Mouse (Mus musculus) spleen, adult 12 weeks (tissue): ENCODE results near the gene Nav1.
A peak's percentile ranks its signal among the peaks of the same experiment; 100 is the strongest.
"Not testable (repeated sequence)": the region's sequence is repeated elsewhere in the genome, so short reads cannot be mapped to it uniquely, and the experiment has no call there.

Experiments used
- DNase-seq: peaks from one replicate; pipeline ENCODE4 v3.0.0; 2022; ENCODE audit warnings: low spot score

The Nav1 gene

DNA sequence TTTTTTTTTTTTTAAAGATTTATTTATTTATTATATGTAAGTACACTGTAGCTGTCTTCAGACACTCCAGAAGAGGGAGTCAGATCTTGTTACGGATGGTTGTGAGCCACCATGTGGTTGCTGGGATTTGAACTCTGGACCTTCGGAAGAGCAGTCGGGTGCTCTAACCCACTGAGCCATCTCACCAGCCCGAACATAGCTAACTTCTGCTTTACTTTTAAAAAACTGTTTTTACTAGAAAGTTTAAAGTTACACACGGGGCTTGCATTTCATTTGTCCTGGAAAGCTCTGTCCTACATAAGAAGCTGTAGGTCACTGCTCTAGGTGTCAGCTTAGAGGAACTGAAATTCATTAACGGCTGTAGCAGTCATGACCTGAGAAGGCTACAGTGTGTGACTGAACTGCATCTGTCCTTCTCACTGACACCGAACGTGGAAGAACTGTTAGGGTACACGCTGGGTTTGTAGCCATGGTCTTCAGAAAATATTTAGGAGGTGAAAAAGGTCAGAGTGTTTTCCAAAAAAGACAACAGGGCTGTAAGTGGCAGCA is 122.5 kb downstream of the Nav1 start:
- not testable (repeated sequence) for DNase-seq

- DNase-seq, result no peak
Measured at GRCm38 (mm10) chr1:135483971-135484370, 123.1 kb downstream of the Nav1 start.

DNA sequence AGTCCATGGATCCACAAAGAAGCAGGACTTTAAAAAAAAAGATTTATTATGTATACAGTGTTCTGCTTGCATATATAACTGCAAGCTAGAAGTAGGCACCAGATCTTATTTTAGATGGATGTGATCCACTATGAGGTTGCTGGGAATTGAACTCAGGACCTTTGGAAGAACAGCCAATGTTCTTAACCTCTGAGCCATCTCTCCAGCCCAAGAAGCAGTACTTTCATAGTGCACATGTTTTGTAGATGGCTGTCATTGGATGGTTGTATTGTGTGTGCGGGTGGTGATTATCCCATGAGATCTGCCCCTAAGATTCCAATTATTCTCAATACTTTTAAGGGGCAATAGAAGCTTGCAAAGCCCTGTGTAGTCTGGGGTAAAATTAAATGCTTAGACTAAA is 124.4 kb downstream of the Nav1 start:
- no peak for DNase-seq

DNA sequence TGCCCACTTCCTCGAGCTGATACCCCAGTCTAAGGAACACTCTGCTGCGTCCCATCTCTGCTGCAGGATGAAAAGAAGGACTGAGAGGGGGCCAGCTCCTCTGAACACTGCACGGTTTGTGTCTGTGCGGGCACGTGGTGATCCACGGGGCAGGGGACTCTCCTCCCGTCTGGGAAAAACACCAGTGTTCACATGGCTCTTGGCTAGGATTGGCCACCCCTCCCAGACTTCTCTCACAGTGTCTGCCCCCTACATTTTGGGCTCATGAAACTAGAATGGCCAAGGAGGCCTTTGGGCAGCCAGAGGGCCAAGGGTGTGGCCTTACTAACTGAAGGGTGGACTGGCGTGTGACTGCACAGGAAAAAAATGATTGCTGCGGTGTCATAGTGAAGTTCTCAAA is 125.4 kb downstream of the Nav1 start:
- no peak for DNase-seq

GRCm38 (mm10) chr1:135480815-135481214 is 126.3 kb downstream of the Nav1 start:
- no peak for DNase-seq

DNA sequence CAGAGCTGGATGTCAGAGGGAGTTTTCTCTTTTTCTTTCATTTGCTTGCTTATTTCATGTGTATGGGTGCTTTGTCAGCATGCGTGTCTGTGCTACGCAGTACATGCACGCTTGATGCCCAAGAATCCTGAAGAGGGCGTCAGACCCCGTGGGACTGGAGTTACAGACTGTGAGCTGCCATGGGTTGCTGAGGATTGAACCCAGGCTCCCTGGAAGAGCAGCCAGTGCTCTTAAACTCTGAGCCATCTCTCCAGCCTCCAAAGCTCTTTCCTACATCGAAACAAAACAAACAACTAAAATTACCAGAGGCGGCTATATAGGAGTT is 131.6 kb downstream of the Nav1 start:
- no peak for DNase-seq

DNA sequence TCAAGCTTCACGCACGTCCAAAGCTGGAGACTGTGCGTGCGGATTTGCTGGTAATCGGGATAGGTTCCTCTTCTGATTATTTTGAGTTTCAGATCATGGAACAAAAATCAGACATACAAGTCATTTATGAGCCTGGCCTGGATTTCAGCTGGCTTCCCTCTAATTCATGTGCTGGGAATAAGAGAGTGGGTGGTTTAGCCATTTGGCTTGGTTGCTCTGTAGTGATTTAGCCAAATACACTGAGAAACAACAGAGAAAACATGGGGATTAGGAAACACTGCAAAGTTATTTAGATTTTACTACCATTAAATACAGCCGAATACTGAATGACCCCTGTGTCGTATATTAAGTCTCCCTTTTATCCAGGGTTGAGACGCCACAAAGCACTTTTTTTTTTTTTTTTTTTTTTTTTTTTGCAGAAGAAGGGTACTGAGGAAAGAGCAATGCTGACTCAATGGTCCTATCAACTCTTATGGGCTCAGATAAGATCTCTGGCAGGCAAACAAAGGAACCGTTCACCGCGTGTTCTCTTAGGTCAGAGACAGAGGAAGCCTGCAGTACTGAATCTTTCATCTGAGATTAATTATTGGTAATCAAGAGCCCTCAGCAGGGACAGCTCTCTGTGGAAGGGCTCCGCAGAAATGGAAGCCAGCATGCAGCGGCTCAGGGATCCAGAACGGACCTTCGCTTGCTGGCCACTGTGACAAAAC is 132.1 kb downstream of the Nav1 start:
- DNase-seq, result no peak

DNA sequence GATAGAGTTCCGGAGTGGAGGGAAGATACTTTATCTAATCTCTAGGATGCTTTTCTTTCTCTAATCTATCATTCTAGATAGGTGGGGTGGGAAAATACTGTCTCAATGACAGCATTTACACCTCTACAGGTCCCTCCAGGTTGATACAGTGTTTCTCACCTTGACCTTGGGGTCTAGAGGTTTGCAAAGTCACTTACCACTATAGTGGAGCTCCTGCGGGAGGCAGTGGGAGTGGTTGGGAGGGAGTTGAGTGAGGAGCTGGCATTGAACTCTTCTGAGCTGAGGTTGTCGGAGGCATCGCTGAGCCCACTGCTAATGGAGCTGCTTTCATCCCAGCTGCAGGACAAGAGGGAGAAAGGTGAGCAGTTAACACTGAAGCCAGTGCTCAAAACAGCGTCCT is 134.6 kb downstream of the Nav1 start:
- no peak for DNase-seq

DNA sequence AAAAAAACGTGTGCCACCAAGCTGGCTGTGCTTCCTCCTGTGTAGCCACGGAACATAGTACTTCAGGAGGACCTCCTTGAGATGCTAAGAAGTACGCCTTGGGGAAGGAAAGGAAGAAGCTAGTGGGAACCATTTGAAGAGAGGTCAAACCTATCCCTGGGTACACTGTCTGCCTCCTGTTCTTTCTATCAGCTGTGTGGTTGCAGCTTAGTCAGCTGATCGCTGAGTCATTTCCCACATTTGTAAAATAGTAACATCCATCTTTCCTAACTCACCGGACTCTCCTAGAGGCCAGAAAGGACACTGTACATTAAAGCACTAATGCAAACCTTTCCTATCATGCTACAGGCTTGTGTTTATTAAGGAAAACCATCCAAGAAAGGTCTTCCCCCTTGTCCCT is 135.4 kb downstream of the Nav1 start:
- DNase-seq, result no peak

DNA sequence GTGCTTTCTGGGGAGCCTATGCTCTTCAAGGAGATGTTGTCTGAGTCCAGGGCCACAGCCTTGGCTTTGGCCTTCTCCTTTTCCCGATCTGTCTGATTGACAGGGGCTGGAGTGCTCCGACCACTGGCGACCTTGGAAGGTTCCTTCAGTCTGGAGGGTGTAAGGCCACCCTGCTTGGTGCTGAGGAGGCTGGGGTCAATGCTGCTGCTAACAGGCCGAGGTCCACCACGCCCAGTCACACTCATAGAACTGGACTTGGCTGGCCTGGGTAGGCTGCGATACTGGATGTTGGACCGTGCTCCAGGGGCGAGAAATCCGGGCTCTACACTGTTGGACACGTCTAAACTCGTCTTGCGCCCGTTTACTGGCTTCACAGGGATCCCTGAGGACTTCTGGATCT is 136.5 kb downstream of the Nav1 start:
- no peak for DNase-seq

DNA sequence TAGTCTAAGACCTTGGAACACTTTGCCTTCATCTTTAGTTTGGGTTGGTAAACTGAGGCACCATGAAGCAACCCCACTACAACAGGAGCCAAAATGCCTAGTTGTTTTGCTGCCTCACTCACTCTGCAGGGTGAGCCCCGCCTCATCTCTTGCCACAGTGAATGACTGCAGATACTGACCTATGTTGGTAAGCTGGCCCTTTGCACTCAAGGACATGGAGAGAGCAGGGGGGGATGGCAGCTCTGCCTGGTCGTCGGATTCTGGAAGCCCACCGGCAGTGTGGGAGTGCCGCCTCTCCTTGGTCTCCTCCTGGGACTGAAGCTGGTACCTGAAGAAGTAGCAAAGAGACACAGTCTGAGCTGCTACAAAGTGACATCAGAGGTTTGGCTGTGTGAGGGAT is 139.6 kb downstream of the Nav1 start:
- no peak for DNase-seq

GRCm38 (mm10) chr1:135466935-135467334 is 140.2 kb downstream of the Nav1 start:
- DNase-seq, result no peak

GRCm38 (mm10) chr1:135465734-135466133 is 141.4 kb downstream of the Nav1 start:
- DNase-seq, result no peak

- no peak for DNase-seq
Measured at GRCm38 (mm10) chr1:135462736-135463135, 144.4 kb downstream of the Nav1 start.

DNA sequence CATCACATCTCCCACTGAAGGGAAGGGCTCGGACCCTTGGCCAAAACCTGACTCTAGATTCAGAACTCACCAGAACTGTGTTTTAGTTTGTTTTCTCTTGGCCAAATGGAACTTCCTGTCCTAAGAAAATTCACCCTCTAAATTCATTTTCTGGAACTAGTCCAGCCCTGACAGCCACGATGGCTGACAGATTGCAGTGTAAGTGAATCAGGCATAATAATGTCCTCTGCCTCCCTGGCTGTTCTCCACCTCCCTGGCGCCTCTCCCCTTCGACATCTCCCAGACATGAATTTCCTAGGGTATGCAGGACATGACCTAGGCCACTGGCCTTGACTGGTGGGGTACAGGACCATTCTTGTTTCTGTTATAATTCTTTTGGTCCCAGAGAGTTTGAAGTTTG is 144.8 kb downstream of the Nav1 start:
- no peak for DNase-seq

- peak; percentile 22 for DNase-seq
Measured at GRCm38 (mm10) chr1:135461097-135461730, 145.9 kb downstream of the Nav1 start.

GRCm38 (mm10) chr1:135460521-135460920 is 146.6 kb downstream of the Nav1 start:
- DNase-seq, result no peak

DNA sequence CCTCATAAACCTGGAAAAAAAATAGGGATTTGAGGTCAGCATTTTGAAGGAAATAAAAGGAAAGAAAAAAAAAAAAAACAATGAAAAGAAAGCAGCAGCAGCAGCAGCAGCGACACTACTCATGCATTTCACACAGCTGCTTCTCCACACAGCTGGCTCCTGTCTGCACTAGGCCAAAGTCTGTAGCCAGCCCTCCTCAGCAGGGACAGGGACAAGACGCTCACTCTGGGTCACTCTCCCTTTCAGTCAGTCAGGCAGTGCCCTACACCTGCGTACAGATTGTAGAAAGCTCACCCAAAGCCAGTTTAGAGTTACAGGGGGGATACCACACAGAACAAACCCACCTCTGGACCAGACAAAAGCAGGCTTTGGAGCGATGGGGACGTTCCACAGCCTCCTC is 149.2 kb downstream of the Nav1 start:
- no peak for DNase-seq

DNA sequence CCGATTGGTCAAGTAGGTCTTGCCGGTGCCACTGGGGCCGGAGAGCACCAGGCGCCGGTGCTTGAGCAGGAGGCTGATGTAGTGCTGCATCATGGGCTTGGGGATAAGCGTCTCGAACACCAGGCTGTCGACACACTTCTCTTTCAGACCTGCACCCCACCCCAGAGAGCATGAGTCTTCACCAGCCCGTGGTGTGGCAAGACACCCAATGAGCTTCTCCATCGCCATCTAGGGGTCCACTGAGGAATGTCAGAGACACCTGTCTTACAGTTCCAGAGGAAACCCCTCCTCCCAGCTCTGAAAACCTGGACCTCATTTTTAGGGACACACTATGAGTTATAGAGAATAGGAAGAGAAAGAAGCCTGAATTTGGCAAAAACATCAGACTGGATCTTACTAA is 154.8 kb downstream of the Nav1 start:
- no peak for DNase-seq

DNA sequence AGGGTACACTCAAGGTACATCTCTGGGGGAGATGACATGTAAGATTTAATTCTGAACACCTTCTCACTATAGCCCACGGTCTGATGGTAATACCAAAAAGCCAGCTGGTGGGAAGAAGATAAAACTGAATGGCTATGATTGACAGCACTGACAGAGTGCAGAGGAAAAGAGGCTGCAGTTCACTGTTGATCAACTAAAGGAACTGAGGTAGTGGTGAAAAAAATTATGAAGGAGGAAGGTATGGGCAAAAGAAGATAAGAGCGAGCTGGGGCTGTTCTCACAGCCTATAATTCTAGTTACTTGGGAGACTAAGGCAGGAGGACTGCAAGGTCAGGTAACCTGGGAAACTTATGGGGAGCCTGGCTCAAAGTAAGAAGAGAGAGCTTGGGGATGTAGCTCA is 155.7 kb downstream of the Nav1 start:
- no peak for DNase-seq

DNA sequence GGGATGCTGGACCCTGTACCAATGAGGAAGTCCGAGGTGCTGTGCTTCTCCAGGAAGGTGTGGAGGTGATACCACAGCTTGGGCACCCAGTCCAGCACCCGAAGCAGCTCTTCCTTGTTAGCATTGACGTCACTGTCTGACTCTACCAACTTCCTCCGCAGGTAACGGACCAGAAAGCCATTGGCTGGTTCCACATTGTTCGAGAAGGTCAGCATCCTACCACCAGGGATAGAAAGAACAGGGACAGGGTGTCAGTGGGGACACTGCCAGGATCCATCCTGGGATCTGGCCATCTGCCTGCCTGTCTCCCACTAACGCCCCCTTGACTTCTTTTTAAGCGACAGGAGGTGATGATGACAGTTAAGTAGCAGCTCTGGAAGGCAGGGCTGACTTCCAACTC is 157.2 kb downstream of the Nav1 start:
- DNase-seq, result no peak

- no peak for DNase-seq
Measured at GRCm38 (mm10) chr1:135448940-135449339, 158.2 kb downstream of the Nav1 start.

- no peak for DNase-seq
Measured at GRCm38 (mm10) chr1:135443506-135443905, 163.6 kb downstream of the Nav1 start.

GRCm38 (mm10) chr1:135441861-135442260 is 165.2 kb downstream of the Nav1 start:
- no peak for DNase-seq
